Mouse (Mus musculus): ENCODE results near the gene Ociad2. TPM values are rescaled to one million over a fixed set of nuclear protein-coding genes. Genes with fewer than 3 reads are reported as not detected.
A peak's percentile ranks its signal among the peaks of the same experiment; 100 is the strongest.

Gene Ociad2
- total and polyA plus RNA-seq, 3 experiments: 1.6 to 10.5 (median 9.0) TPM

DNA sequence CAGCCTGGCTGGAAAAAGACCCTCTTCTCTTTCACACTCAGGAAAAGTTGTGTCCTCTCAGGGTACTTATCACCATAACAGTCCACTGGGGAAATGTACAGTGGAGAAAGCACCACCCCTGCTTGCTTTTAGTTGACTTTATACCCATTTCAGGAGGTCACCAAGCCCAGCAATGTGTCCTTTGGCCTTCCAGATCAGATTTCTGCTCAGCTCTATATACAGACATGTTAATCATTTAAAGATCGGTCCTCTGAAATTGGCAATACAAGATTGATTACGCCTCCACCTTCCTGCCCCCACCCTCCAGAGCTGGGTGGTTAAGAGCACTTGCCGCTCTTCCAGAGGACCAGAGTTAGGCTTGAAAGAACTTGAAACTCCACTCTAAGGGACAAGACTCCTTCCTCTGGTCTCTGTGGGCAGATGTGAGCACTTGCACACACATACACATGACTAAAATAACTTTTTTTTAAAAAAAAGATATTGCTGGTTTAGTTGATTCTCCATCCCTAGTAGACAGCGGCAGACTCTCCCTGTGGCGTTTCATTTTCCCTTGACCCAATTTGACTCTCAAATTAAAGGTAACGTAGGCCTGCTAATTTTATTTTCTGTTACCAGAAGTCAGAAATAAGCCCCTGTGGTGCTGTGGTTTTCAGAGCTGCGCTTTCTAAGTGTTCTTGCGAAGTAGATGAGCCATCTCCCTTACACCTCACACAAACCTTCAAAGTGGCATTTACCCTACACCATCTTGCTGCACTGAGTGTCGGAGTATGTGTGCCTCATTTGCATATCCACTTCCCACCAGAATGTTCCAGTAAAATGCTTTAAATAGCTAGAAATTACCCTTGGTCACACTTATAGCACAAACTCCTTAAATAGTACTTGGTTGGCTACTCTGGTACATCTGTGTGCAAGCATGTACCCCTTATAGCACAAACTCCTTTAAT, 777 bp downstream of the Ociad2 start:
- H3K4me1 ChIP-seq (ENCODE audit: control insufficient read depth, insufficient read depth, low read length): peaks cover 1% of the 10 kb centered on the region; the same call in 1 of the 2 replicates
- no peaks in the 10 kb centered on the region for H3K36me3 ChIP-seq (ENCODE audit: control insufficient read depth, insufficient read depth, low read length)
- H3K9ac ChIP-seq (ENCODE audit: low read depth, low read length): no peak overlapping the region
- H3K79me2 ChIP-seq (replicated peaks; ENCODE audit: control insufficient read depth, insufficient read depth, low read length): no peaks in the 10 kb centered on the region
- intact Hi-C loops (cut with DNase I): no loop called here
- no peak overlapping the region for H3K4me3 ChIP-seq
- 94% methylated on average over 9 of the region's 9 CpGs for WGBS
- H3K27me3 ChIP-seq (ENCODE audit: control insufficient read depth, insufficient read depth, low read length): no peaks in the 10 kb centered on the region; the same call in 1 of the 2 replicates
- no peak for TF ChIP-seq EP300 (IDR thresholded peaks at IDR 0.05; ENCODE audit: insufficient read depth, low read depth, low read length)
- no peak for TF ChIP-seq CTCF (IDR thresholded peaks at IDR 0.05)
- DNase-seq: no peak
- H3K27ac ChIP-seq: no peak overlapping the region

DNA sequence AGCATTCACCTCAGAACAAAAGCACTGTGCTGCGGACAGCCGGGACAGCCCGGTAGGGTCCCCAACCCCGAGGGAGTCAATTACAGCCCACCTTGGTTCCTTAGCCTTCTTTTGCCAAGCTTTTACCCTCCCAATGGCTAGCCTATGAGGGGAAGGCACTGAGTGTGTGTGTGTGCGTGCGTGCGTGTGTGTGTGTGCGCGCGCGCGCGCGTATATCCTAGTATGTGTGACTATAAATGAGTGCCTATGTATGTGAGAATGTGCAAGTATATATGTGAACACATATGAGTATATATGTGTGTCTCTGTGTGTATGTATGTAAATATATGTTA, 2.0 kb downstream of the Ociad2 start:
- intact Hi-C loops (cut with DNase I): no loop called here
- no peaks in the 10 kb centered on the region for H3K4me1 ChIP-seq (ENCODE audit: control insufficient read depth, insufficient read depth, low read length)
- H3K79me2 ChIP-seq (replicated peaks; ENCODE audit: control insufficient read depth, insufficient read depth, low read length): no peaks in the 10 kb centered on the region
- DNase-seq: no peak
- no peaks in the 10 kb centered on the region for H3K36me3 ChIP-seq (ENCODE audit: control insufficient read depth, insufficient read depth, low read length)
- peak overlapping the region; percentile 46; the same call in 1 of the 2 replicates for H3K4me3 ChIP-seq
- H3K9ac ChIP-seq (ENCODE audit: low read depth, low read length): no peak overlapping the region
- H3K27me3 ChIP-seq (ENCODE audit: control insufficient read depth, insufficient read depth, low read length): no peaks in the 10 kb centered on the region
- 53% methylated on average over 14 of the region's 14 CpGs for WGBS
- TF ChIP-seq EP300 (IDR thresholded peaks at IDR 0.05; ENCODE audit: insufficient read depth, low read depth, low read length): no peak
- H3K27ac ChIP-seq: no peak overlapping the region

DNA sequence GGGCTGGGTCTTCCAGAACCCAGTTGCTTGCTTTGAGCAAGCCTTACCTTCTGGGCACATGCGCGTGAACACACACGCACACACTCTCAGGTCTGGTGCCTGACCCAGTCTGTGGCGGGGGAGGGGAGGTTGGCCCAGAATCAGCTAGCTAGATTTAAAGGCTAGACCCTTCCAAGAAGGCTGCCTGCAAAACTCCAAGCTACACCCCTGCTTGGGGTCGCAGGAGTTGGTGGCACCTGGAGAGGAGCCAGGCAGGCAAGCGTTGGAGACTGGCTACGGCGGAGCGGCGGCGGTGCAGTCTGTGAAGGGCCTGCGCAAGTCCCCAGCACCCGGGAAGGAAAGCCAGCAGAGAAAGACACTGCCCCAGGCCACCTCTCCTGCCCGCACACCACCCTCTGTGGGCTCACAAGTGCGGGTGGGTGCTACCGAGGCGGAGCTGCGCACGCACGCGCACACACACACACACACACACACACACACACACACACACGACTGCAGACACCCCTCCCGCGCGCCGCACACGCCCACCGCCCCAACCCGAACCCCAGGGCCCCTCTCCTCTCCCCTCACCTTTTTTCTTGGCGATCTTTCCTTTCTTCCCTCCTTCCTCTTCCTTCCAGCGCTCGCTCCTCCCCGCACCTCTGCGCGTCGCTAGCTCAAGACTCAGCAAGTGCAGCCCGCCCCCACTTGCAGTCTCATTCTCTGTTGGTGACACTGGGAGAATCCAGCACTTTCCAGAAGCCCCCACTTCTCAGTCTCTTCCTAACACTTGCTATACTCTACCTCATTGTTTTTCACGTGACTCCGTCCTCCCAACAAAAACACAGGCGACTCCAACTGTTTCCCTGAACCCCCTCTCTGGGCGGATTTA, 2.6 kb downstream of the Ociad2 start:
- 6% methylated on average over 39 of the region's 41 CpGs for WGBS
- H3K4me1 ChIP-seq (ENCODE audit: control insufficient read depth, insufficient read depth, low read length): no peaks in the 10 kb centered on the region
- H3K9ac ChIP-seq (ENCODE audit: low read depth, low read length): peak overlapping the region; percentile 70
- no peak overlapping the region; the same call in 1 of the 2 replicates for H3K27ac ChIP-seq
- intact Hi-C loops (cut with DNase I): no loop called here
- H3K36me3 ChIP-seq (ENCODE audit: control insufficient read depth, insufficient read depth, low read length): no peaks in the 10 kb centered on the region
- peak; percentile 21 to 32 for DNase-seq
- peak overlapping the region; percentile 46 for H3K4me3 ChIP-seq
- no peaks in the 10 kb centered on the region for H3K27me3 ChIP-seq (ENCODE audit: control insufficient read depth, insufficient read depth, low read length)
- no peaks in the 10 kb centered on the region for H3K79me2 ChIP-seq (replicated peaks; ENCODE audit: control insufficient read depth, insufficient read depth, low read length)
- no peak for TF ChIP-seq POLR2A (IDR thresholded peaks at IDR 0.05; ENCODE audit: insufficient read depth, low read depth, low read length)
- TF ChIP-seq EP300 (IDR thresholded peaks at IDR 0.05; ENCODE audit: insufficient read depth, low read depth, low read length): no peak
- TF ChIP-seq CTCF (IDR thresholded peaks at IDR 0.05): no peak

DNA sequence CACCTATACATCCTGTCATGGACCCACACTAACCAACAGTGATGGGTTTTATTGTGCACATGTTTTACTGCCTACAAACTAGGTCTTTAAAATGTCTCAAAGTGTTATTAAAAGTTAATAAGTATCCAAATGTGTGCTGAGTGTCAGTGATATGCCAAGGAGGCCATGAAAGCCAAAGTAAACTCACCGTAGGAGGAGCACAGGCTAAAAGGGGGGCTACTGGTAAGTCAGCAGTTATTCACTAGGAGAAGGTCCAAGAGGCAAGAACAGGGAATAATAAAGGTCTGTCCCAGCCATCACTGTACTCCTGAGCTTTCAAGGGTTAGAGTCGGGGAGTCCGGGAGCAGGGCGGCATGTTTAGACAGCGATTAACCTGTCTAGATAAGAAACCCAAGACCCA, 4.4 kb downstream of the Ociad2 start:
- H3K9ac ChIP-seq (ENCODE audit: low read depth, low read length): no peak overlapping the region
- intact Hi-C loops (cut with DNase I): no loop called here
- H3K27ac ChIP-seq: no peak overlapping the region
- no peak for DNase-seq
- no peak for TF ChIP-seq EP300 (IDR thresholded peaks at IDR 0.05; ENCODE audit: insufficient read depth, low read depth, low read length)
- TF ChIP-seq CTCF (IDR thresholded peaks at IDR 0.05): no peak
- no peak for TF ChIP-seq POLR2A (IDR thresholded peaks at IDR 0.05; ENCODE audit: insufficient read depth, low read depth, low read length)
- H3K27me3 ChIP-seq (ENCODE audit: control insufficient read depth, insufficient read depth, low read length): no peaks in the 10 kb centered on the region
- no peaks in the 10 kb centered on the region for H3K36me3 ChIP-seq (ENCODE audit: control insufficient read depth, insufficient read depth, low read length)
- WGBS: 51% methylated on average over 5 of the region's 5 CpGs
- no peaks in the 10 kb centered on the region for H3K79me2 ChIP-seq (replicated peaks; ENCODE audit: control insufficient read depth, insufficient read depth, low read length)
- H3K4me3 ChIP-seq: no peak overlapping the region
- no peaks in the 10 kb centered on the region for H3K4me1 ChIP-seq (ENCODE audit: control insufficient read depth, insufficient read depth, low read length)

DNA sequence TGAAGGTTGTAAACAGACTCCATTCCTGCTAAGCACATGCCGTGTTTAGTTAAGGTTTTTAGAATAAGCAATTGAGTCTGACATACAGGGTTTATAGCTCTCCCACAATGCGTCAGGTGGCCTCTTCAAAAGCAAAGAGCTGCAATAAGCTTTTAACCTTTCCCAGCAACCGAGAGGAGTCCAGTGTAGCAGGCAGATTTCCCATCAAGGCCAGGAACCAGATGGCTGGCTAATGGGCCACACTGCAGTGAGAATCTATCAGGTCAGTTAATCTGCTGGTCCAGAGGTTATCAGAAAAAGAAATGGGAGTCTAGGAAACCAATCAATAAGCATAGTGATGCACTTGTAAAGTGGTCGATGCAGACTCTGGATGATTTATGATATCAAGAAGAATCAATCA, 9.8 kb downstream of the Ociad2 start:
- intact Hi-C loops (cut with DNase I): no loop called here
- TF ChIP-seq EP300 (IDR thresholded peaks at IDR 0.05; ENCODE audit: insufficient read depth, low read depth, low read length): no peak
- TF ChIP-seq POLR2A (IDR thresholded peaks at IDR 0.05; ENCODE audit: insufficient read depth, low read depth, low read length): no peak
- no peak for TF ChIP-seq CTCF (IDR thresholded peaks at IDR 0.05)
- no peak overlapping the region for H3K27ac ChIP-seq
- no peaks in the 10 kb centered on the region for H3K79me2 ChIP-seq (replicated peaks; ENCODE audit: control insufficient read depth, insufficient read depth, low read length)
- 73% methylated on average over 4 of the region's 4 CpGs for WGBS
- no peak for DNase-seq
- no peaks in the 10 kb centered on the region for H3K4me1 ChIP-seq (ENCODE audit: control insufficient read depth, insufficient read depth, low read length)
- H3K4me3 ChIP-seq: no peak overlapping the region
- H3K27me3 ChIP-seq (ENCODE audit: control insufficient read depth, insufficient read depth, low read length): no peaks in the 10 kb centered on the region
- no peak overlapping the region for H3K9ac ChIP-seq (ENCODE audit: low read depth, low read length)
- no peaks in the 10 kb centered on the region for H3K36me3 ChIP-seq (ENCODE audit: control insufficient read depth, insufficient read depth, low read length)

Measured in heart, adult 2 months (tissue).